Mouse (Mus musculus): ENCODE measurements around the gene Cd2bp2.
A peak's percentile ranks its signal among the peaks of the same experiment; 100 is the strongest.

Cd2bp2 gene

GRCm38 (mm10) chr7:127217901-127218642 lies 22.2 kb upstream of the Cd2bp2 start:
- no peak for DNase-seq (ENCODE audit: low spot score in 2 of 2)

GRCm38 (mm10) chr7:127217475-127217874 lies 21.6 kb upstream of the Cd2bp2 start:
- no peak for DNase-seq (ENCODE audit: low spot score in 2 of 2)

GRCm38 (mm10) chr7:127216307-127216706 lies 20.5 kb upstream of the Cd2bp2 start:
- DNase-seq (ENCODE audit: low spot score in 2 of 2), result no peak

DNA sequence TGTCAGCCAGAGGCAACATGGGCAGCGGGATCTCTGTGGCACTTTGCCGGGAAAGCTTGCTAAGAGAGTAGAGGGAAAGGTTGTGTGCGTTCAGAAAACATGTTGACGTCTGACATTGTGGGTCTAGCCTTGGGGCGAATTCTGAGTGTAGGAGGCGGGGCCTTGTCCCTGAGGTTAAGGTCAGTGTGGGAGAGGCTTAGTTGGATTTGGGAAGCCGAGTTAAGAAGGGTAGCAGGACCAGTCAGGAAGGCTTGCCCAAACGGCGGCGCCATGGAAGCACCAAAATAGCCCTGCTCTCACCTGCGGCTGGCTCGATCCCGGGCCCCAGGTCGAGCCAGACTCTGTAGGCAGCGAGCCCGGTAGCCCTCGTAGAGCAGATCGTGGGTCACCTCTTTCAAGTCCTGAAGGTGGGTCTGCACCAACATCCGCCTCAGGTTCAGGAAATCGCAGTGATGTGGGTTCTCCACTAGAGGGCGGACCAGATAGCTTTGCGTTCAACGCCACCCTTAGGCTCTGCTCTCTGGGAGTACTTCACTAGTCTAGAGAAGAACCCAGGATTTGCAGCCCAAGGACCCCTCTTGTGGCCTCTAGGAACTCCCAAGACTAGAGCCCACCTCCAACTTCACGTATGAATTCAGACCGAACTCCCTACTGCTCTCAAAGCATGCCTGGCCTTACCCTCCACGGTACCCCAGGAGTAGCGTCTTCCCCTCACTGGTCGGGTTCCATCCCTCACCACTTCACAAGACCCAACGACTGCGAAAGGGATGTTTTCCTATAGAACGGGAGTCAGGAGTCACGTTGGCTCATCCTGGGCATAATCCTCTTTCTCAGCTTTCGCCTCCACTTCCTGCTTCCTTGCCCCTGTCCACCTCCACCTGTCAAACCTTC lies 19.4 kb upstream of the Cd2bp2 start:
- DNase-seq (ENCODE audit: low spot score in 2 of 2), result peak in 1 of 2 experiments; percentile 62

GRCm38 (mm10) chr7:127214521-127214920 lies 18.7 kb upstream of the Cd2bp2 start:
- DNase-seq (ENCODE audit: low spot score in 2 of 2), result no peak

GRCm38 (mm10) chr7:127213930-127214329 lies 18.1 kb upstream of the Cd2bp2 start:
- no peak for DNase-seq (ENCODE audit: low spot score in 2 of 2)

GRCm38 (mm10) chr7:127213485-127213884 lies 17.6 kb upstream of the Cd2bp2 start:
- DNase-seq (ENCODE audit: low spot score in 2 of 2), result no peak

DNA sequence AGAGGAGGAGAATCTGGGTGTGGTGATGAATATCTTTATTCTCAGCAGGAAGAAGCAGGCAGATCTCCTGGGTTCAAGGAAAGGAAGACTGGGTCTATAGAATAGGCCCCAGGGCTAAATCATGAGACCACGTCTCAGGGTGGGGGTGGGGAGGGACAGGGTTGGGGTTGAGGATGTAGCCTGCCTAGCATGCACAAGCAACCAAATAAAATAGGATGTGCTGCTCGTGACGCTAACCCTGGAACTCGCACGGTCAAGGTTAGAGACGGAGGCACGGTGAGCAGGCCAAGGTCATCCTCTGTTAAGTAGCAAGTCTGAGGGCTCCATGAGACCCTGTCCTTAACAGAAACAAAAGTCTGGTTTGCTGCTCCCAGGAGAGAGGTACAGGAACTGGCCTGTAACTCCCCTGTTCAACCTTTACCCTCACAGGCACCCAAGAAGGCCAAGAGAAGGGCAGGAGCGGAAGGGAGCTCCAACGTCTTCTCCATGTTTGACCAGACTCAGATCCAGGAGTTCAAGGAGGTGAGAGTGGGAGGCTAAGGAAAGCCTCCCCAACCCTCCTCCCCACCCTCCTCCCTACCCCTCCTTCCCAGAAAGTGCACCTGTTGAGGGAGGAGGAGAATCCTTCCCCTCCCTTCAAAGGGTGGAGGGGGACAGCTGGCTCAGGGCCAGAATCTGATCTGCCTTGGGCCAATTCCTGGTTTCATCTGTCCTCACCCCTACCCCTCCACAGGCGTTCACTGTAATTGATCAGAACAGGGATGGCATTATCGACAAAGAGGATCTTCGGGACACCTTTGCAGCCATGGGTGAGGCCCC lies 16.8 kb upstream of the Cd2bp2 start:
- DNase-seq (ENCODE audit: low spot score in 2 of 2), result no peak

DNA sequence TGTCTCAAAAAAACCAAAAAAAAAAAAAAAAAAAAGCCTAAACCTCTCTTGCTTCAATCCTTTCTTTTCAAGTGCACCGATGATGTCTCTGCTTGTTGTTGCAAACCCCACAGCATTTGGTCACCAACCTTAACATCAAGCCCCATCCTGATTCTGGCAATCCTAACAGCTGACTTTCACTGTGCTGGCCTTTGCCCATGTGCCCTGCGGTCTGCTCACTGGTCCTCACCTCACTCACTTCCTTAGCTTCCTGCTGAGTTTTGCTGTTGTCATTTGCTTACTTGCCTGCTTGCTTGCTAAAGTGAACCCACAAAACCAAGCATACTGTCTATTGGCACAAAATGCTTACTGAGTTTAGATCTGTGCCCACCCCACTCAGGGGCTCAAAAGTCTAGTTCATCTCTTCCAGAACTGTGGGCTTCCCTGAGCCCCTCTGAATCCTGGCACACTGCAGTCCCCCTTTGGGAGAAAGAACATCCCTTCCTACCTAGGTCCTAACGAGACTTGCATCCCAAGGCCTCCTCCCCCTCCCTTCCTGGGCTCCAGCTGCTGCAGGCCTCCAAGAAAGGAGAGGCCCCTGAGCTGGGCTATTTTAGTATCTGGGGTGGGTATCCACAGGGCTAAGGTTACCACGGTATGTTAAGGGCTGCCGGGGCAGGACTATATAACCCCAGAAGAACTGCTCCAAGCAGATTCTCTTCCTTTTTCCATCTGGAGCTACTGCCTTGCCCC lies 15.3 kb upstream of the Cd2bp2 start:
- no peak for DNase-seq (ENCODE audit: low spot score in 2 of 2)

DNA sequence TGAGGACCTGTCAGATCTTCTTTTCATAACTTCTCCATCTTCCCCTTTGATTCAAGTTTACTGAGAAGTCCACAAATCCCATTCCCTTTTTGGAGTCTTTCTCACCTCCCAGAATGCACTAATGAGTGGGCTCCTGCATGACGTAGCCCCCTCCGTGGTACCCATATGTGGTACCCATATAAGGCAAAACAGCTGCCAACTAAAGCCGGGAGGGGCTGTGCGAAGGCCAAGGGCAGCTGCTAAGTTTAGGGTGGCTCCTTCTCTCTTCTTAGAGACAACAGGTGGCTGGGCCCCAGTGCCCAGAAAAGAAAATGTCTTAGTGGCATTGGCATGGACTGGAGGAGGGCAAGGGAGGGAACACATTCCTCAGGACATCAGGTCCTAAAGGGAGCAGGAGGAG lies 14.4 kb upstream of the Cd2bp2 start:
- DNase-seq (ENCODE audit: low spot score in 2 of 2), result no peak

DNA sequence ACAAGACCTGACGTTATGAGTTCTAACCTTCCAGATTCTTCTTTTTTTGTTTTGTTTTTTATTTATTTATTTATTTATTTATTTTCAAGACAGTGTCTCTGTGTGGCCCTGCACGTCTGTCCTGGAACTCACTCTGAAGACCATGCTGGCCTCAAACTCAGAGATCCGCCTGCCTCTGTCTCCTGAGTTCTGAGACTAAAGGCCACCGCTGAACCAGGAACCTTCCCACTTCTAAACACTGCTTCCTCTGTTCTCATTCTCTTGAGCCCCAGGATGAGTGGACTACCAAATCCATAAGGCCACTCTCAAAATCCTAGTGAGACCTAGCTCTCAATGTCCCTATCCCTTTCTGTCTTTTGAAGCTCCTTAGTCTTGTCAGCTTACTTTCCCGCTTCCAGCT lies 14.0 kb upstream of the Cd2bp2 start:
- no peak for DNase-seq (ENCODE audit: low spot score in 2 of 2)

GRCm38 (mm10) chr7:127208553-127209438 lies 12.9 kb upstream of the Cd2bp2 start, which contains the start of gene Mylpf:
Mylpf (plus strand) TSS chr7:127208890.
- DNase-seq (ENCODE audit: low spot score in 2 of 2), result peak; percentile 97 to 99

- DNase-seq (ENCODE audit: low spot score in 2 of 2), result no peak
Measured at GRCm38 (mm10) chr7:127208295-127208552, 12.4 kb upstream of the Cd2bp2 start, which contains the start of gene Tbc1d10b. Tbc1d10b (minus strand) TSS chr7:127208468.

DNA sequence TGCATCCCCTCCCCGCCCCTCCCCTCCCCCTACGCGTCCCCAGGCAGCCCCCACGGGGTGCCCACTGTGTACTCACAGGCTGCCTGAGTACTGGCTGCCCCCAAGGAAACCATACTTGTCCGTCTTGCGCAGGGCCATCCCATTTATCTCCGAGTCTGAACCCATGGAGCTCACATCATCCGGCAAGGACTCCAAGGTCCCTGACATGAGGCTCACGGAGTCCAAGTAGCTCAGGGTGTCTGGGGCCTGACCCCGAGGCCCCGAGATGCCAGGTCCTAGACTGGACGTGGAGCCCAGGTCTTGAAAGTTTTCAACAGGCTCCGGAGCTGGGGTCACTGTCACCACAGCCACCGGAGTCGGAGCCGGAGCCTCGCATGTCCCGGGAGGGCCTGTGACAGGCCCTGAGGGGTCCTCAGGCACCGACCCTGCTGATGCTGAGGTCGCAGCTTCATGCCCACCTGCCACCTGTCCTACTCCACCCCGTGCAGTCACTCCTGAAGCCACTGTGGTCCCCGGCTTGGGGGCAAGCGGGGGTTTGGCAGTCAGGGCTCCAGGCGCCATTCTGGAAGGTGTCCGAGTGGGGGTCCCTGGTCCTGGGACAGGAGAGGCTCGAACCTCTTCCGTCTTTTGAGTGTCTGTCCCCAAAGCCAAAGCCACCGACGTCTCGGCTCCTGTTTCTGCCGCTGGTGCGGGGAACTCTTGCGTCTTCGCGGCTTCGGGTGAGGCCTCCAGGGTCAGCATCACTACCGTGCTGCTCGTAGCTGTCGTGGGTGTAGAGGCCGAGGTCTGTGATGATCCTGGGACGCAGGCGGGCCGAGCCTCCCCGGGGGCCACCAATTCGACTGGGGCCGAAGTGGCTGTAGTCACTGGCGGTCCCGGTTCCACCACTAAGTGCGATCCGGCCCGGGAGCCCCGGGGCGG lies 11.8 kb upstream of the Cd2bp2 start:
- DNase-seq (ENCODE audit: low spot score in 2 of 2), result no peak

DNA sequence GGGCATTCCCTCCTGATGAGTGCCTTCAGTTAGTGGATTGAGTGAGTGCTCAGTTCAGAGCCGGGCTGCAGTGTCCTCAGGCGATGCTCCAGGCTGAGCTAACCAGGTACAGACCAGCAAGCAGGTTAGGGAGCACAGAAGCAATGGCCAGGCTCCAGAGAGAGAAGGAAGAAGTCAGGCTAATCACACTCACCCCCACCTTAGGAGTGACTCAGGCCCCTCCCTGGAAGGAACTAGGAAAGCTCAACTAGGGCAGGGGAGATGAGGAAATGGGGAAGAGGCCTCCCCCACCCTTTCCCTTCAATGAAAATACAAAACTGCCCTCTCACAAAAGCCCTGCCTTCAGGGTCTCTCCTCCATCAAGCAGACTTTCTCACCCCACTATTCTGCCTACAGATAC lies 10.8 kb upstream of the Cd2bp2 start:
- no peak for DNase-seq (ENCODE audit: low spot score in 2 of 2)

GRCm38 (mm10) chr7:127196484-127196883 lies 634 bp upstream of the Cd2bp2 start:
- DNase-seq (ENCODE audit: low spot score in 2 of 2), result no peak

DNA sequence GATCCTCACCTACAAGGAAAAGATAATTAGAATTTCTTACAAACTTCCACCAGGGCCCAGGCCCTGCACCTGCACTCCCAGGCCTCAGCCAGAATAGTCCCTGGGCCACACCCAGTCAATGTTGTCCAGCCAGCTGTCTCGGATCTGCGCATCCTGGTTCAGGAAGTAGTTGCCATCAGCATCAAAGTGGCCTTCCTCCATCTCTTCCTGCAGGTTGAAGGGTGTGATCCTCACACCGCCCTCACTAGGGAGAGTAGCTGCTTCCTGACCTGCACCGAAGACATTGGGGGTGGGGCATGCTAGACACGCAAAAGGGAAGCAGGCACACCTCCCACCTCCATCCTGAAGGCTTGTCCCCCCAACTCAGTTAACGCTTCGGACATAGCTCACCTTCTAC lies 1.2 kb downstream of the Cd2bp2 start:
- DNase-seq (ENCODE audit: low spot score in 2 of 2), result no peak

GRCm38 (mm10) chr7:127194011-127194632 lies 1.7 kb downstream of the Cd2bp2 start:
- no peak for DNase-seq (ENCODE audit: low spot score in 2 of 2)

- DNase-seq (ENCODE audit: low spot score in 2 of 2), result no peak
Measured at GRCm38 (mm10) chr7:127192989-127193388, 2.9 kb downstream of the Cd2bp2 start.
